Mouse (Mus musculus): Measurements from ENCODE around the gene Aacs.

- no peak for TF ChIP-seq CTCF (IDR thresholded peaks at IDR 0.05; ENCODE audit: low read depth)
- no peak for TF ChIP-seq EP300 (IDR thresholded peaks at IDR 0.05; ENCODE audit: low read depth)
Measured at GRCm38 (mm10) chr5:125515006-125515405, 39.4 kb downstream of the Aacs start.

Data from heart, postnatal 0 days (tissue).